Mouse (Mus musculus): ENCODE data around the gene Taar7a. TPM values are rescaled to one million over a fixed set of nuclear protein-coding genes. Genes with fewer than 3 reads are reported as not detected.

Gene Taar7a
- polyA plus RNA-seq, 1 experiment, result not detected

GRCm38 (mm10) chr10:23948026-23948425, 45.3 kb downstream of the Taar7a start:
- Histone ChIP-seq H3K4me1 (ENCODE audit: control insufficient read depth, insufficient read depth, insufficient read length, low read length) (no peaks in the 10 kb centered on the region), H3K27me3 (ENCODE audit: control insufficient read depth, insufficient read depth, low read length) (no peaks in the 10 kb centered on the region), H3K36me3 (ENCODE audit: control insufficient read depth, insufficient read depth, low read length) (no peaks in the 10 kb centered on the region), H3K27ac (ENCODE audit: insufficient read depth, low read depth, low read length) (no peak overlapping the region), H3K4me3 (ENCODE audit: low read depth, low read length) (no peak overlapping the region)
- 41% methylated on average over 7 of the region's 7 CpGs for WGBS
- TF ChIP-seq POLR2A (IDR thresholded peaks at IDR 0.05; ENCODE audit: low read depth, low read length), result no peak
- no peak for TF ChIP-seq CTCF (IDR thresholded peaks at IDR 0.05; ENCODE audit: extremely low read depth, insufficient read length, insufficient replicate concordance, low read depth, low read length)

- WGBS, result 74% methylated on average over 5 of the region's 5 CpGs
- H3K27ac ChIP-seq (ENCODE audit: insufficient read depth, low read depth, low read length), result no peak overlapping the region
- no peaks in the 10 kb centered on the region for H3K4me1 ChIP-seq (ENCODE audit: control insufficient read depth, insufficient read depth, insufficient read length, low read length)
- no peaks in the 10 kb centered on the region for H3K27me3 ChIP-seq (ENCODE audit: control insufficient read depth, insufficient read depth, low read length)
- H3K4me3 ChIP-seq (ENCODE audit: low read depth, low read length), result no peak overlapping the region
- H3K36me3 ChIP-seq (ENCODE audit: control insufficient read depth, insufficient read depth, low read length), result no peaks in the 10 kb centered on the region
- no peak for TF ChIP-seq POLR2A (IDR thresholded peaks at IDR 0.05; ENCODE audit: low read depth, low read length)
- peak; percentile 47; the same call in 1 of the 2 replicates for TF ChIP-seq CTCF (IDR thresholded peaks at IDR 0.05; ENCODE audit: extremely low read depth, insufficient read length, insufficient replicate concordance, low read depth, low read length)
Measured at GRCm38 (mm10) chr10:23942465-23942864, 50.8 kb downstream of the Taar7a start.

Other genes starting within 250 kb of the Taar7a start
- 1,264 and 1,580 TPM in 2 replicates for gene Rps12, start 206.2 kb downstream of the Taar7a start, polyA plus RNA-seq (2012; rRNA removed)
- 9.5 and 16.6 TPM in 2 replicates for gene Slc18b1, start 196.5 kb downstream of the Taar7a start, polyA plus RNA-seq (2012; rRNA removed)
- 0.06 and 0.74 TPM in 2 replicates for gene Vnn3, start 142.0 kb downstream of the Taar7a start, polyA plus RNA-seq (2012; rRNA removed)
- 9.0 and 118 TPM in 2 replicates for gene Vnn1, start 98.8 kb downstream of the Taar7a start, polyA plus RNA-seq (2012; rRNA removed)
- not detected in 2 replicates for gene Taar1, start 73.1 kb downstream of the Taar7a start, polyA plus RNA-seq (2012; rRNA removed)
- gene Taar2, start 54.9 kb downstream of the Taar7a start, polyA plus RNA-seq (2012; rRNA removed), result not detected in 2 replicates
- gene Taar3, start 43.9 kb downstream of the Taar7a start, polyA plus RNA-seq (2012; rRNA removed), result not detected in 2 replicates
- not detected in 2 replicates for gene Taar4, start 33.0 kb downstream of the Taar7a start, polyA plus RNA-seq (2012; rRNA removed)
- not detected in 2 replicates for gene Taar5, start 22.8 kb downstream of the Taar7a start, polyA plus RNA-seq (2012; rRNA removed)
- gene Taar6, start 7.8 kb downstream of the Taar7a start, polyA plus RNA-seq (2012; rRNA removed), result not detected in 2 replicates
- gene Taar7b, start 6.5 kb upstream of the Taar7a start, polyA plus RNA-seq (2012; rRNA removed), result not detected in 2 replicates
- gene Taar7d, start 33.7 kb upstream of the Taar7a start, polyA plus RNA-seq (2012; rRNA removed), result not detected in 2 replicates
- gene Taar7e, start 44.1 kb upstream of the Taar7a start, polyA plus RNA-seq (2012; rRNA removed), result not detected in 2 replicates
- not detected in 2 replicates for gene Taar7f, start 56.0 kb upstream of the Taar7a start, polyA plus RNA-seq (2012; rRNA removed)
- not detected in 2 replicates for gene Taar8a, start 83.0 kb upstream of the Taar7a start, polyA plus RNA-seq (2012; rRNA removed)
- gene Taar8b, start 98.8 kb upstream of the Taar7a start, polyA plus RNA-seq (2012; rRNA removed), result 0.11 TPM in 1 of 2 replicates, not detected in the other
- 0.13 TPM in 1 of 2 replicates, not detected in the other for gene Taar8c, start 108.4 kb upstream of the Taar7a start, polyA plus RNA-seq (2012; rRNA removed)
- gene Taar9, start 116.1 kb upstream of the Taar7a start, polyA plus RNA-seq (2012; rRNA removed), result not detected in 2 replicates
- 41.2 and 59.9 TPM in 2 replicates for gene Stx7, start 155.8 kb upstream of the Taar7a start, polyA plus RNA-seq (2012; rRNA removed)
- 3.5 and 12.0 TPM in 2 replicates for gene Moxd1, start 230.0 kb upstream of the Taar7a start, polyA plus RNA-seq (2012; rRNA removed)

Measured in small intestine, adult 2 months (tissue).